Mouse (Mus musculus): ENCODE measurements around the gene Trim44. TPM values are rescaled to one million over a fixed set of nuclear protein-coding genes. Genes with fewer than 3 reads are reported as not detected.

The Trim44 gene
- polyA plus RNA-seq, 1 experiment from 2014 or later = 30.3 TPM

GRCm38 (mm10) chr2:102325921-102326320 is 81.7 kb downstream of the Trim44 start:
- no peaks in the 10 kb centered on the region for H3K4me1 ChIP-seq
- H3K9me3 ChIP-seq (replicated peaks) = no peaks in the 10 kb centered on the region
- H3K36me3 ChIP-seq = no peaks in the 10 kb centered on the region
- DNase-seq (ENCODE audit: low spot score) = no peak
- H3K27me3 ChIP-seq (ENCODE audit: low read depth, poor library complexity, severe bottlenecking) = no peaks in the 10 kb centered on the region
- H3K4me3 ChIP-seq = no peak overlapping the region
- 91% methylated on average over 2 of the region's 2 CpGs for WGBS
- H3K27ac ChIP-seq = no peak overlapping the region

GRCm38 (mm10) chr2:102324336-102324735 is 83.3 kb downstream of the Trim44 start:
- Histone ChIP-seq H3K27ac (no peak overlapping the region), H3K27me3 (ENCODE audit: low read depth, poor library complexity, severe bottlenecking) (no peaks in the 10 kb centered on the region), H3K36me3 (no peaks in the 10 kb centered on the region), H3K4me1 (no peaks in the 10 kb centered on the region), H3K4me3 (no peak overlapping the region), H3K9me3 (replicated peaks) (no peaks in the 10 kb centered on the region)
- DNase-seq (ENCODE audit: low spot score) = no peak

- no peaks in the 10 kb centered on the region for H3K4me1 ChIP-seq
- H3K9me3 ChIP-seq (replicated peaks) = no peaks in the 10 kb centered on the region
- no peaks in the 10 kb centered on the region for H3K27me3 ChIP-seq (ENCODE audit: low read depth, poor library complexity, severe bottlenecking)
- no peak overlapping the region for H3K4me3 ChIP-seq
- WGBS = 88% methylated on average over 3 of the region's 3 CpGs
- H3K36me3 ChIP-seq = 0 out of 2 replicates have a peak, but pooled peaks cover 2% of the 10 kb centered on the region
- H3K27ac ChIP-seq = no peak overlapping the region
- DNase-seq (ENCODE audit: low spot score) = no peak
Observed at GRCm38 (mm10) chr2:102316540-102316939, 91.1 kb downstream of the Trim44 start.

DNA sequence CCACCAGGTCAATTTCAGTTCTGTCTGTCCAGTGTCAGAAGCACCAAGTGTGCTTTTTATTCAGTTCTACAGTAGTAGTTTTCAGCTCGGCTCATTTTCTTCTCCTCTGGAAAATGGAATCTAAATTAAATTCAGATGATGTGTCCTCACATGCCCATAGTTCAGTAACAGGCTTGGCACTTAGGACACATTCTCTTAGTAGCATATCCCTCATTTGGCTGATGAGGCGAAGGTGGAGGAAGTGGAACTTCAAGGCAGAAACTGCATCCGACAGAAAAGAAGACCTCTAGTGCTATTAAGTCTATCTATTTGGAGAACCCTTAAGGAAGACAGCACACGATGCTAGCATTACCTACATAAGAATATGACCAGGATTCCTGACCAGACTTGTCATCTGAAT is 92.5 kb downstream of the Trim44 start:
- H3K4me1 ChIP-seq = no peaks in the 10 kb centered on the region
- H3K27me3 ChIP-seq (ENCODE audit: low read depth, poor library complexity, severe bottlenecking) = no peaks in the 10 kb centered on the region
- H3K9me3 ChIP-seq (replicated peaks) = no peaks in the 10 kb centered on the region
- H3K36me3 ChIP-seq = 0 out of 2 replicates have a peak, but pooled peaks cover 2% of the 10 kb centered on the region
- 84% methylated on average over 4 of the region's 4 CpGs for WGBS
- H3K27ac ChIP-seq = no peak overlapping the region
- H3K4me3 ChIP-seq = no peak overlapping the region
- no peak for DNase-seq (ENCODE audit: low spot score)

GRCm38 (mm10) chr2:102314610-102315009 is 93.0 kb downstream of the Trim44 start:
- Histone ChIP-seq H3K36me3 (0 out of 2 replicates have a peak, but pooled peaks cover 2% of the 10 kb centered on the region), H3K4me1 (no peaks in the 10 kb centered on the region), H3K27ac (no peak overlapping the region), H3K27me3 (ENCODE audit: low read depth, poor library complexity, severe bottlenecking) (no peaks in the 10 kb centered on the region), H3K9me3 (replicated peaks) (no peaks in the 10 kb centered on the region), H3K4me3 (no peak overlapping the region)
- DNase-seq (ENCODE audit: low spot score) = no peak
- 71% methylated on average over 1 of the region's 1 CpGs for WGBS

DNA sequence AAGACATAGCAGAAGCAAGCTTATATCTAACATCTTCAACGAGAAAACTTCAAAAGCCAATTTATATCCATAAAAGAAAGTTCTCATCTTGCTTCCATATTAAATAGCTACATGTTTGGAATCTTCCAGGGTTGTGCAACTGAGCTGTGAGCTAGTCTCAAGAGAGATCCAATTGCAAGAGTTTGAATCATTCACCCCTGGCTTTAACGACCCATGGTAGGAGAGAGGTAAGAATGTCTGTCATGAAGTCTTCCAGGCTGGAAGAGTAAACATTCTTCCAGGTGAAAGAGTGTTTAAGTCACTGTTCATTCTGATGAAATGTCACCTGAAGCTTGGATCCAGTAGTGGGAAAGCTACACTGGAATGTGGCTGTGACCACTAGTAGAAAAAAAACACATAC is 93.6 kb downstream of the Trim44 start:
- no peaks in the 10 kb centered on the region for H3K27me3 ChIP-seq (ENCODE audit: low read depth, poor library complexity, severe bottlenecking)
- no peaks in the 10 kb centered on the region for H3K4me1 ChIP-seq
- H3K9me3 ChIP-seq (replicated peaks) = no peaks in the 10 kb centered on the region
- 91% methylated on average over 2 of the region's 2 CpGs for WGBS
- no peak overlapping the region for H3K4me3 ChIP-seq
- H3K36me3 ChIP-seq = 0 out of 2 replicates have a peak, but pooled peaks cover 2% of the 10 kb centered on the region
- H3K27ac ChIP-seq = no peak overlapping the region
- no peak for DNase-seq (ENCODE audit: low spot score)

DNA sequence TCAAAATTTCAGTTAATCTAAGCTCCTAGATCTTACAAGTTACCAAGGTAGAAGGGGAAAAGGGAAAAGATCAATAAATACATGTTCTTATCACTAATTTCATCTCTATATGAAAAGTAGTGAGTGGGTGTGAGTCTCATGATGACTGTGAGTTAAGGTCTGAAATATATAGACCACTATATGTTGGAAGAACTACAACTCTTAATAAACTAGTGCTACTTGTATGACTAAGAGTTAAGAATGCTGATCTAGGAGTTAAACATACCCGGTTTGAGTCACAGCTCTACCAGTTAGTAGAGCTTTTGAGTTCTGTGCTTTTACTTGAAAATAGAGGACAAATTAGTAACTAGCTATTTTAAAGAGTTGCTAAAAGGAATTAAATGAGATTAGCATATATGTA is 94.7 kb downstream of the Trim44 start:
- Histone ChIP-seq H3K4me3 (no peak overlapping the region), H3K4me1 (no peaks in the 10 kb centered on the region), H3K9me3 (replicated peaks) (no peaks in the 10 kb centered on the region), H3K36me3 (0 out of 2 replicates have a peak, but pooled peaks cover 2% of the 10 kb centered on the region), H3K27me3 (ENCODE audit: low read depth, poor library complexity, severe bottlenecking) (no peaks in the 10 kb centered on the region), H3K27ac (no peak overlapping the region)
- WGBS = 91% methylated on average over 1 of the region's 1 CpGs
- no peak for DNase-seq (ENCODE audit: low spot score)

DNA sequence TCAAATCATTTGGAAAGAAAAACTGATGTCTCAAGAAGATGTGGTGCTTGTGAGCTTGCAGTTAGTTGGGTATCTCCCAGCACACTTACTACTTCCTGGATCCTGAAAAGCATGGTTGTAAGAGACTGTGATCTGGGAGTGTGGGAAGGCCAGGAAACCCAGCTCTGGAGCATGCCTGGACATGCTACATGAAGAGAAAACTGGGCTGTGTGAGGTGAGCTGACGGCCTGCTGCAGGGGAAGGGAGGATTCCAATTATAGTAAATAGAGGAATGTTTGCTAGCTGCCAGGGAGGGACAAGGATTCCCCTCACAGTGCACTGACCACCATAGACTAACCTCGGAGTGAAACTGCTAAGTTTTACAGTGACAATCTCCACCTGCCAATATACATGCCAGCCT is 104.4 kb downstream of the Trim44 start:
- WGBS = 71% methylated on average over 2 of the region's 2 CpGs
- H3K4me3 ChIP-seq = no peak overlapping the region
- H3K27me3 ChIP-seq (ENCODE audit: low read depth, poor library complexity, severe bottlenecking) = no peaks in the 10 kb centered on the region
- H3K9me3 ChIP-seq (replicated peaks) = no peaks in the 10 kb centered on the region
- H3K36me3 ChIP-seq = peaks cover 27% of the 10 kb centered on the region
- no peak for DNase-seq (ENCODE audit: low spot score)
- H3K4me1 ChIP-seq = no peaks in the 10 kb centered on the region
- no peak overlapping the region for H3K27ac ChIP-seq

GRCm38 (mm10) chr2:102302532-102302931 is 105.1 kb downstream of the Trim44 start:
- WGBS = 94% methylated on average over 1 of the region's 1 CpGs
- Histone ChIP-seq H3K27ac (no peak overlapping the region), H3K4me1 (no peaks in the 10 kb centered on the region), H3K27me3 (ENCODE audit: low read depth, poor library complexity, severe bottlenecking) (no peaks in the 10 kb centered on the region), H3K9me3 (replicated peaks) (no peaks in the 10 kb centered on the region), H3K36me3 (peaks cover 27% of the 10 kb centered on the region), H3K4me3 (no peak overlapping the region)
- no peak for DNase-seq (ENCODE audit: low spot score)

GRCm38 (mm10) chr2:102294827-102295270 is 112.8 kb downstream of the Trim44 start:
- Histone ChIP-seq H3K4me3 (no peak overlapping the region), H3K36me3 (no peaks in the 10 kb centered on the region), H3K4me1 (peaks cover 31% of the 10 kb centered on the region), H3K27ac (peak overlapping the region; percentile 32), H3K9me3 (replicated peaks) (no peaks in the 10 kb centered on the region), H3K27me3 (ENCODE audit: low read depth, poor library complexity, severe bottlenecking) (no peaks in the 10 kb centered on the region)
- peak; percentile 34 for DNase-seq (ENCODE audit: low spot score)
- WGBS = 36% methylated on average over 6 of the region's 6 CpGs

GRCm38 (mm10) chr2:102293181-102293580 is 114.4 kb downstream of the Trim44 start:
- Histone ChIP-seq H3K27ac (no peak overlapping the region; the same call in 1 of the 2 replicates), H3K9me3 (replicated peaks) (no peaks in the 10 kb centered on the region), H3K4me3 (no peak overlapping the region), H3K27me3 (ENCODE audit: low read depth, poor library complexity, severe bottlenecking) (no peaks in the 10 kb centered on the region), H3K36me3 (no peaks in the 10 kb centered on the region), H3K4me1 (peaks cover 31% of the 10 kb centered on the region)
- WGBS = 76% methylated on average over 1 of the region's 1 CpGs
- DNase-seq (ENCODE audit: low spot score) = no peak

DNA sequence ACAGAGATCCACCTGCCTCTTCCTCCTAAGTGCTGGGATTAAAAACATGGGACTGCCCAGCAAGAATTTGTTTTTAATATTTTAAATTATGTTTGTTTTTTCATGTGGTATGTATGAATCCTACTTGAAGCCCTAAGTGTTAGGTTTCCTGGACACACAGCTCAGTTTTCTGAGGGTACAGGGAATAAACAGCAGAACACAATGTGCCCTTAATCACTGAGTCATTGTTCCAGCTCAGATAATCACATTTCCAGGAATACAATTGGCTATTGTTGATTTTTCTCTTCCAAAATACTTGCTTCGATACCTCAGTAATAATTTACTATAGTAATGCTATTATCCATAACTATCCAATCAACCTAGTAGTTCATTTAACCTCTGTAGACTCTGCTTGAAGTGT is 115.6 kb downstream of the Trim44 start:
- no peaks in the 10 kb centered on the region for H3K27me3 ChIP-seq (ENCODE audit: low read depth, poor library complexity, severe bottlenecking)
- 92% methylated on average over 1 of the region's 1 CpGs for whole genome bisulfite sequencing
- DNase-seq (ENCODE audit: low spot score) = no peak
- no peaks in the 10 kb centered on the region for H3K36me3 ChIP-seq
- peaks cover 31% of the 10 kb centered on the region for H3K4me1 ChIP-seq
- no peak overlapping the region for H3K4me3 ChIP-seq
- H3K9me3 ChIP-seq (replicated peaks) = no peaks in the 10 kb centered on the region
- no peak overlapping the region for H3K27ac ChIP-seq

DNA sequence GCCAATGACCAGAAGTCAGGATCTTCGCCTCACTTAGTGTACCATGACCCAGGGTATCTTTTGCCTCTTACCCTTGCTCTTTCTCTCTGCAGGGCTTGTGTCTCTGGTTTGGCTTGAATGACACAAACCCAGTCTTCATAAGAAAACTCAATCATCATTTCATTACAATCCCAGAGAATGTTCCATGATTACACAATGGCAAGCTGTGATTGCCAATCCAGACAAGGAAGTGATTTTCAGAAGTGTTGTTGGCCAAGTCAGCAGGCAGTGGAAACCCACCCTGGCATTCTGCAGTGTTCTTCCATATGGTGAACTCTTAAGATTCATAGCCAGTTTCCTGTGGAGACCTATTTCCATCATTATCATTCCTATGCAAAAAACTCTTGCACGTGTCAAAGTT is 116.1 kb downstream of the Trim44 start:
- Histone ChIP-seq H3K27ac (no peak overlapping the region), H3K4me3 (no peak overlapping the region), H3K4me1 (peaks cover 31% of the 10 kb centered on the region), H3K36me3 (no peaks in the 10 kb centered on the region), H3K9me3 (replicated peaks) (no peaks in the 10 kb centered on the region), H3K27me3 (ENCODE audit: low read depth, poor library complexity, severe bottlenecking) (no peaks in the 10 kb centered on the region)
- 77% methylated on average over 2 of the region's 2 CpGs for WGBS
- DNase-seq (ENCODE audit: low spot score) = no peak

GRCm38 (mm10) chr2:102290041-102290440 is 117.6 kb downstream of the Trim44 start:
- H3K4me1 ChIP-seq = peaks cover 26% of the 10 kb centered on the region
- no peak overlapping the region for H3K27ac ChIP-seq
- H3K9me3 ChIP-seq (replicated peaks) = no peaks in the 10 kb centered on the region
- DNase-seq (ENCODE audit: low spot score) = peak; percentile 62
- WGBS = 59% methylated on average over 5 of the region's 5 CpGs
- no peak overlapping the region for H3K4me3 ChIP-seq
- H3K36me3 ChIP-seq = no peaks in the 10 kb centered on the region
- H3K27me3 ChIP-seq (ENCODE audit: low read depth, poor library complexity, severe bottlenecking) = no peaks in the 10 kb centered on the region
